Mouse (Mus musculus) layer of hippocampus, adult 11-12 months (tissue): Measurements from ENCODE around the gene Pxn.
"Not testable (repeated sequence)": the region's sequence is repeated elsewhere in the genome, so short reads cannot be mapped to it uniquely, and the experiment has no call there.

Experiments used
- DNase-seq: peaks from one replicate; pipeline ENCODE4 v3.0.0; 2022; ENCODE audit warnings: low spot score

The Pxn gene

DNA sequence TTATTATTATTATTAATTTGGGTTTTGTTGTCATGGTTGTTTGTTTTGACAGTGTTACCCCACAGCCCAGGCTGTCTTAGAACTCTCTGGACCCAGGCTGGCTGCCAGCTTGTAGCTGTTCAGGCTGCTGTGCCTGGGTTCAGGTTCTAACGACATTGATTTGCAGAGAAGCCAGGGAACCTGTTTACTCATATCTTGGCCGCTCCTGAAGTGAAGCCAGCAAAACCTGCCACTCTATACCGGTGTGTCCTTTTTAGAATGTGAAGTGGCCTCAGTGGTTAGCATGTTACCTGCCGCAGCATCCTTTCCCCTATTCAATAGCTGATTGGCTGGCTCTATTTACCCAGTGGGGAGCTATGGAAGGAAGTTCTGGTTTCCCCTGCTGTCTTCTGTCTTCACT lies 19.8 kb upstream of the Pxn start:
- DNase-seq, result no peak

DNA sequence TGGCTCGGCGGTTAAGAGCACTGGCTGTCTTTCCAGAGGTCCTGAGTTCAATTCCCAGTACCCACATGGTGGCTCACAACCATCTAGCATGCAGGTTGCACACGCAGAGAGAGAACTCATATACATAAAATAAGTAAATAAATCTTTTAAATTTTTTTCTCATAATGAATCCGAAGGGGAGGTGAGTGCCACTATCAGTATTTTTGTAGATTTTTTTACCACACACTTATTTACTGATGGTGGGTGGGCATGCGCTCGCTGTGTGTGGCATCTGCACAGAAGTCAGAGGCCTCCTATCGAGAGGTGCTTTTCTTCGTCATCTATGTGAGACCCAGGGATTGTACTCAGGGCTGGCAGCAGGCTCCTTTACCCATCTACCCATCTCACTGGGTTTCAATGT lies 19.1 kb upstream of the Pxn start:
- no peak for DNase-seq

DNA sequence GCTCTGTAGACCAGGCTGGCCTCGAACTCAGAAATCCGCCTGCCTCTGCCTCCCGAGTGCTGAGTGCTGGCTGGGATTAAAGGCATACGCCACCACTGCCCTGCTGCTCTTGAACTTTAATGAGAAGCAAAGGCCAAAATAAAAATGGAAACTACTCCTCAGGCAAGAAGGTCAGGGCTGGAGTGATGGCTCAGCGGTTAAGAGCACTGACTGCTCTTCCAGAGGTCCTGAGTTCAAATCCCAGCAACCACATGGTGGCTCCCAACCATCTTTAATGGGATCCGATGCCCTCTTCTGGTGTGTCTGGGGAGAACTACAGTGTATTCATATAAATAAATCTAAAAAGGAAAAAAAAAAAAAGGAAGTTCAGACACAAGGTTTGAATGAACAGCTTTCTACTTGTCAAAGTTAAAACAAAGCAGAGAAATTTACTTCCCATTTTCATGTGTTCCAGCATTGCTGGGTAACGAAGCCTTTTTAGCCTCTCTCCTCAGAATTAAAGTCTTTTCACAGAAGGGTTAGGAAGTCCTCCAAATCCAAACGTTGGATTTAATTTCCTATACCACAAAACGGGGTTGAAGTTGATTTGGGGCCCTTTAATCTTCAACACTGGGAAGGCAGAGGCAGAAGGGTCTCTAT lies 18.4 kb upstream of the Pxn start:
- no peak for DNase-seq

DNA sequence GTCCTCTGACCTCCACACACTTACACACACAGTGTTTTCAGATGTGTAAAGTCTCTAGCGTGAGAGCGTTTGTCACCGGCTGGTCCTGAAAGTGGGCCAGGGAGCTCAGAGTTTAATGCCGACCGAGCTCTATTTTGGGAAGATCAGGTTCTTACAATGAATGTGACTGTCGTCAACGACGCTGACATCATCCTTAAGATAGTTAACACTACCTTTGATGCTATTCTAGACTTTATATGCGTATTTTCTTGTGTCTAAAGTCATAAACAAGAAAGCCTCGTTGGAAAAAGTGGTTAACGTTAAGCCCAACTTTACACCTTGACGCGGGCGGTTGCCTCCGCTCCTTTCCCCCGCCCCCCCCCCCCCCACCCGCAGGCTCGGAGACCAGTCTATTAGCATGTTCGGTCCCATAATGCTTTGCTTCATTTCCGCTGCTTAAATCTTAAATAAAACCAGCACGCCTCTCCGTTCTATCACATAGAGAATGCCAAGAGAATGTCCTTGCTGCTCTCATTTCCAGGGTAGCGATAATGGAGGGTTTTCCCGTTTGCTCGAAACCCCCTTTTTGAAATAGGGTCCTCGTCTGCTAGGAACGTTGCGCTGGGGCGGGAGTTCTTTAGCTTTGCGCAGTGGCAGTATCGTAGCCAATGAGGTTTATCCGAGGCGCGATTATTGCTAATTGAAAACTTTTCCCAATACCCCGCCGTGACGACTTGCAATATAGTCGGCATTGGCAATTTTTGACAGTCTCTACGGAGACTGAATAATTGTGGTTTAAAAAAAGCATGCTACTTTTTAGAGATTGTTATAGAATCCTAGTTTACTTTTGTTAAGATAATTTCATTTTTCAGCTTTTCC lies 17.4 kb upstream of the Pxn start:
- peak; percentile 85 for DNase-seq

DNA sequence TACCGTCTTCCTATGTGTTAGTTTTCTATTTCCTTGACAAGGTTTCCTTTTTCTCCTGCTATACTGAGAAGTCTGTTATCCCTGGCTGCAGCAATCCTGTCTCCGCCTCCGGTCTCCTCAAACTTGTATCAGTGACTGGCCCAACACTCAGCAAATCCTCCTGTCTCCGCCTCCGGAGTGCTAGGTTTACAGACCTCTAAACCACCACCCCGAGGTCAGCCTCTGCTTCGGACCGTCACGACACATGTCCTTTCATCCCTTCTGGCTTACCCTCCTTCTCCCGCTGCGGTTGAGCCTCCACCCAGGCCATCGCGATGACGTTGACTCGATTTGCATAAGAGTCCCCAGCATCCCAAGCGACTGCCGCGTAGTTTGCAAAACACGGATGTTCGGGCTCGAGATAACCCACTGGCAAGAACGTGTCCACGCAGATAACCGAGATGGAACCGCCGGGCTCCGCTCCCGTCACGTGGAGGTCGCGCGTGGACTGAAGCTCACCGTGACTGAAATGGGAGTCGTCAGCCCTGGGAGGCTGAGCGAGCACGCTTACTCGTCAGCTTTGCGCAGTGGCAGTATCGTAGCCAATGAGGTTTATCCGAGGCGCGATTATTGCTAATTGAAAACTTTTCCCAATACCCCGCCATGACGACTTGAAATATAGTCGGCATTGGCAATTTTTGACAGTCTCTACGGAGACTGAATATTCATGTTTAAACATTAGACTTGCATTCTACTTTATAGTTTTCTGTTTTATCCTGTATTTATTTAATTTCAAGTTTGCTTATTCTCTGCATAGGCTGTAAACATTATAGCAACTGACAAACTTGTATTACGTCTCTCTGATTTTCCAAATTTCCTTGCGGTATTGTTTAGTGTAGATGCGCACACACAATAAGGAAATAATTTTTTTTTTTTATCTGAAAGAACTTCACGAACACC lies 16.5 kb upstream of the Pxn start:
- DNase-seq, result peak; percentile 89

DNA sequence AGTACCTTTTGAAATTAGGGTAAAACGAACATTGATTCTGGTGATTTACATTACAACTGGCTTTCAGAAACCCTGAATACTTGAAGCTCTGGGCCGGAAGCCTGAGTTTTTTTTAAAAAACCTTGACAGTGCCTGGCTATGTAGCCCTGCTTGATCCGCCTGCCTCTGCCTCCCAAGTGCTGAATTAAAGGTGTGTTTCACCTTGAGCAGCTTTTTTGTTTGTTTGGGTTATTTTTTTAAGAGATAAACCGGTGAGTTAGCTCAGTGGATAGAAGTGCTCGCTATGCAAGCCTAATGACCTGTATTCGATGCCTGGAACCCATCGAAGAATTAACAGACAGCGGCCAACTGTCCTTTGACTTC lies 15.9 kb upstream of the Pxn start:
- no peak for DNase-seq

DNA sequence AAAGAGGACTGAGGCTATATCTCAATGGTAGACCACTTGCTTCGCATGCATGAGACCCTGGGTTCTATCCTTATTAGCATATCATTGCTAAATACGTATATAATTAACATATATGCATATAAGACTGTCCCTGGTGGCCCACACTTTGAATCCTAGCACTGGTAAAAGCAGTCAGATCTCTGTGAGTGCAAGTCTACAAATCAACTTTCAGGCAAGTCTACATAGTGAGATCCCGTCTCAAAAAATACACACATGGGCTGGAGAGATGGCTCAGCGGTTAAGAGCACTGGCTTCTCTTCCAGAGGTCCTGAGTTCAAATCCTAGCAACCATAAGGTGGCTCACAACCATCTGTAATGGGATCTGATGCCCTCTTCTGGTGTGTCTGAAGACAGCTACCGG lies 15.4 kb upstream of the Pxn start:
- DNase-seq, result no peak

DNA sequence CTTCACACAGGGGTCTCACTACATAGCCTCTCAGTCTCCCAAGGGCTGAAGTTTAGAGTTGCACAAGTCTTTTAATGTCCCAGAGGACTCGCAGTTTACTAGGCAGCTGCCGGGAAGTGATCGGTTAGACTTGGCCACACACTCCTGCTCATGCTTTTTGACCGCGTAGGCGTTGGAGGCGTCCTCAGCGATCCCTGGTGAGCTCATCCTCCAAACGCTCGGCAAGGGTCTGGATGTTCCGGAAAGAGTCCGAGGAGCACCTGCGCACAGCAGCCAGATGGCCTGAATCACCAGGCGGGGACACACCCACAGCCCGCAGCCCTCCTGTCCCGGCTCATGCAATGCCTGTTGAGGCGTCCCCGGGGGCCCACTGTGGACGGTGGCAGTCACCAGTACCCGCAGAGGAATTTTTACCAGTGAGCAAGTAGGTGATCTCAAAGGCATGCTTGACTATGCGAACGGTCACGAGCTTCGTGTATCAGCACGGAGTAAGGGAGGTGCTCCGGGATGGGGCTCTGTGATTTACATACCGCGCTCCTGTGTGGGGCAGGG lies 14.6 kb upstream of the Pxn start:
- DNase-seq, result no peak

DNA sequence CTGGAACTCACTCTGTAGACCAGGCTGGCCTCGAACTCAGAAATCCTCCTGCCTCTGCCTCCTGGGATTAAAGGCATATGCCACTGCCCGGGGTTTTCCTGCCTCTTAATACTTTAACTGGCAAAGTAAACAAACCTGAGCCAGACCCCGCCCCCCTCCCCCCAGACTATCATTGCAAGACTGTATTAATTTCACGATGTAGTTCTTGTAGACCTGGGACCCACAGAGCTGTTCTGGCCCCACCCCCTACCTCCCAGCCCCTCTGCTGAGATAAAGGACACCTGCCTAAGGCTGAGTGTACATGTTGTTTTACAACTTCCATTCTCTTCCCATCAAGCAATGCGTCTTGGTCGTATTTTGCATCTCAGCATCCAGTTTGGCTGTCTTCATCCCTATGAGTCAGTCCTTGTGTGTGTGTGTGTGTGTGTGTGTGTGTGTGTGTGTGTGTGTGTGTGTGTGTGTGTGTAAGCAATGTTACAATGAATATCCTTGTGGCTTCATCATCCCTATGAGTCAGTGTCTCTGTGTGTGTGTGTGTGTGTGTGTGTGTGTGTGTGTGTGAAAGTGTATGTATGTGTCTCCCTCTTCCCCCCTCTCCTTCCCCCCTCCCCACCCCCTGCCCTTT lies 13.7 kb upstream of the Pxn start:
- no peak for DNase-seq

DNA sequence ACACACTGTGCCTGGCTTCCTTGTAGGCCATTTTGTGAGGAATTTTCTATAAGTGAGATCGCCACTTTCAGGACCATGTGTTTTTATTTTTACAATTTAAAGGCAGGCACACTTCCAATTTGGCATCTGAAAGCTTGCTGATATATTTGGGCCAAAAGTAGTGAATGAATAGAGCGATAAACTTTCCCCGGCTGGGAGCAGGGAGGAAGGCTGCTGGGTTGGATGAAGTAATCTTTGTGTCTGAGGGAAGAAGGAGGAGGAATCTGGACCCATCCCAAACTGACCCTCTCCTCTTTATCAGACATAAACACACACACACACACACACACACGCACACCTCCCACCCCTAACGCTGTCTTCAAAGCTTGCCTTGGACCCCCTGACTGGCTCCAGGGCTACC lies 13.0 kb upstream of the Pxn start:
- DNase-seq, result no peak

DNA sequence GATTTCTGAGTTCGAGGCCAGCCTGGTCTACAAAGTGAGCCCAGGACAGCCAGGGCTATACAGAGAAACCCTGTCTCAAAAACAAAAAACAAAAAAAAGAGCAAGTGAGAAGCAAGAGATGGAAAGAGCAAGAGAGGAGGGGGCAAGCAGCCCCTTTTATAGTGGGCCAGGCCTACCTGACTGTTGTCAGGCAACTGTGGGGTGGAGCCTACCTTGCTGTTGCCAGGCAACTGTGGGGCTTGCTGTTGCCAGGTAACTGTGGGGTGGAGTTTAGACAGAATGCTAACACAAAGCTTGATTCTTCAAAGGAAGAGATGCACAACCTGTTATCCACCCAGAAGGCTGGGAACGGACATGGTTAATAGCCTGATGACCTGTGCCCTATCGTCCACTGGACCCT lies 10.9 kb upstream of the Pxn start:
- DNase-seq, result not testable (repeated sequence)

DNA sequence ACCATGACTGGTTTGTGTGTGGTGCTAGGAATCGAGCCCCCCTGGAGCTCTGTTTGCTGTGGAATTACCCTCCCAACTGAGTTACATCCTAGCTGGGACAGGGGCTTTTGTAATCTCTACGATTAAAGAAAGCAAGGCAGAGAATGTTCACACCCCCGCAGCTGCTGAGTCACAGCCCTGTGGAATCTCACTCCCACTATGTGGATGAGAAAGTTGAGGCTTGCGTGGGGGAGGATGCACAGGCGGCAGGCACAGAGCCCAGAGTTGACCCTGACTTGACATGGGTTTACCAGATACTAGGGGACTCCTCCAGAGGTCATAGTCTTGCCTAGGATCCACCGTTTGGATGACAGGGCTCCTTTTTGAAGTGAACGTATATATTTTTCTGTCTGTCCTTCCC lies 9.4 kb upstream of the Pxn start:
- no peak for DNase-seq

DNA sequence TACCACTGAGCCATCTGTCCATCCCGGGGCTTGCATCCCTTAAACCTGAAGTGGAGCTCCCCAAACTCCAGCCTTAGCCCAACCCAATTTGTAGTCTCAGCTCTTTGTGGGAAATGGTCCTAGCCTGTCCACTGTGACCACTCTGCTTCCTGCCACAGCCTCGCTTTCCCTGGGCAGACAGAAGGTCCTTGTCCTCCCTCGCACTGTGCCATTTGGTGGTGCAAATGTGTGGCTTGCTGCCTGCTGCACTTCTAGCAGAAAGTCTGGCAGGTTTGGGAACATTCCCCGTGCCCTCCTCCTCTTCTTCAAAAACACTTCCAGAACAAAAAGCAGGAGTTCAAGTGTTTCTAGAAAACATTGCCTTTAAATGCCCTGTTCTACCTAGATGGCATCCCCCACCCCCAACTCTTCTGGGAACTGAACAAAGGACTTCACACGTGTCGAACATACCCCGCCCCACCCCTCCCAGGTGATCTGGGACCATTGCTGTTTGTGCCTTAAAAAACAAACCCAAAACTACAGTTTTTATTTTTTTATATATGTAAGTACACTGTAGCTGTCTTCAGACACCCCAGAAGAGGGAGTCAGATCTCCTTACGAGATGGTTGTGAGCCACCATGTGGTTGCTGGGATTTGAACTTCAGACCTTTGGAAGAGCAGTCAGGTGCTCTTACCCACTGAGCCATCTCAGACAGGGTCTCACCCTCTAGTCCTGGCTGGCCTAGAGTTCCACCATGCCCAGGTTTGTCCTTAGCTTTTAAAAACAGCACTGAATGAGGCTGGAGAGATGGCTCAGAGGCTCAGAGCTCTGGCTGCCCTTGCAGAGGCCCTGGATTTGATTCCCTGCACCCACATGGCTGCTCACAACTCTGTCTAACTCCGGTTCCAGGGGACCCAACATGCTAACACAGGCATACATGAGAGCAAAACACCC lies 7.9 kb upstream of the Pxn start:
- no peak for DNase-seq

DNA sequence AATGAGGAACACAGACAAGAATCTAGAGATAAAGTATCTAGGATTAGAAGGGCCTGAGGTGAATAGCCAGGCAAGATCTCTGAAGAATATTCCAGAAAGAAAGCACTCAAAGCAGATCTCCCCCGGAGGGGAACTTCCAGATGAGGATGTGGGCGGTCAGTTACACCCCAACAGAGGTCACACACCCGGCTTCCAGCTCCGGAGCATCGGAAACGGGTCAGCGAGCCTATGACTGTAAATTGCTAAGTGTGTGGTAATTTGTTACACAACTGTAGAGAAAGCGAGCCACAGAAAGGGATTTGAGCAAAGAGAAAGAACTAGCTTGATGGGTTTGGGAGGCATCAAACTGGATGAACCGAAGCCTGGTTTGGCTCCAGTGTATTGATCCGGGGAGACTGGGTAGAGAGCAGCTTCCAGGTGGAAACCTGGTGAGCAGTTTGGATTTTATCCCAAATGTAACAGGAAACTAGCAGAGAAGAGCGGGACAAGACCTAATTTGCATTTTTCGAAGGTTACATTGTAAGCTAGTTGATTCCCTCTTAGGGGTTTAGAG lies 6.0 kb upstream of the Pxn start:
- DNase-seq, result no peak

DNA sequence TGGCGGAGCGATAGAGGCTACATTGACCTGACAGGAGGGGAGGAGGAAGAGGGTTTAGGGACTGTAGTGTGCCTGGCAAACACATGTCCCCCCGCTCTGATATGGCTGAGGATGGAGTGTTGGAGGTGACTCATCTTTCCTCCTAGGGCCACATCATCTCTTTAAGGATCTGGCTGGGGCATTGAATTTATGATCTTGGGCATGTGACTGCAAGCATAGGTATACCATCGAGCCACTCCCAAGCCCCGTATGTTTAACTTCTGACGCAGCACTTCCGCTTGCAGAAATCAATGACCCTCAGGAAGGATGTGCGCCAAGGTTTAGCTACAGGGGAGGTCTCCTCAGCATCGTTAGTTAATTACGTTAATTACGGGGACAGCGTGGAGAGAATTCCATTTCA lies 3.4 kb upstream of the Pxn start:
- DNase-seq, result no peak

DNA sequence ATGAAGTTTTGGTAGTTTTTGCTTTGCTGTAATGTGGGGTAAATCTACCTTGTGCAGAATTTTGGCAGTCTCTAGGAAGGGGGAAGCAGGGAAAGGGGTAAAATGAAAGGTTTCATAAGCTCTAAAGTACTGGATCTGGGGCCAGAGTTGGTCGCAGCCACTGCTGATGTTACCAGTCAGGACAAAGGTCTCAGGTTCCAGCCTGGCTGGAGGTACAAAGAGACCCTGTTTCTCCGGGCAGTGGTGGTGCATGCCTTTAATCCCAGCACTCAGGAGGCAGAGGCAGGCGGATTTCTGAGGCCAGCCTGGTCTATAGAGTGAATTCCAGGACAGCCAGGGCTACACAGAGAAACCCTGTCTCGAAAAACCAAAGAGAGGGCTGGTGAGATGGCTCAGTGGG lies 859 bp upstream of the Pxn start:
- DNase-seq, result not testable (repeated sequence)

DNA sequence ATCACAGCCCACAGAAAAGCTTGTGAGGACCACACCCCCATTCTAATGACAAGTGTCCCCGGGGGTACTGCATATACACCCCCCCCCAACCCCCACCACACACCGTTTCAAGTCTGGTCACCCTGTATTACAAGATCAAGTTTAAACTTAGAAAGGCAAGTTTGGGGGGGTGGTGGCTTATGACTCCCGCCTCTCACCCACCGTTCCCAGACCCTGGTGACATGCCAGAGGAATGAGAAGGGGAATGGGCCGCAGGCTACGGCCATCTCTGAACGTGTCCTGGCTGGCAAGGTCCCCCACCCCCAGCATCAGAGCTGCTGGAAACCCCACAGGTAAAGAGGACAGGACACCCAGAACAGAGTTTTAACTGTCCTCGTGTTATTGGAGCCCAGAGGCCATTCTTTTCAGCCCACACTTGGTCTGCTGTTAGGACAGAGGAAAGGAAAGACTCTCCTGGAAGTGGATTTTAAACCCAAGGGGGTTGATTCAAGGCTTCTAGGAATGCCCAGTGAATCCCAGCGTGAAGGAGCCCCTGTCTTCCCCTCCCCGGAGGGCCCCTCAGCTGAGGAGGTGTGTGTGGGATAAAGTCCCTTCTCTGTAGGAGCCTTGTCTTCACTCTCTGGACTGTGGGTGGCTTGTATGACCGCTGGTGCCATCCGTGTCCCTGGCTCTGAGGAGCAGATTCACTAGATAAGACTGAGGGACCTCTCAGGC lies 948 bp downstream of the Pxn start:
- DNase-seq, result no peak

DNA sequence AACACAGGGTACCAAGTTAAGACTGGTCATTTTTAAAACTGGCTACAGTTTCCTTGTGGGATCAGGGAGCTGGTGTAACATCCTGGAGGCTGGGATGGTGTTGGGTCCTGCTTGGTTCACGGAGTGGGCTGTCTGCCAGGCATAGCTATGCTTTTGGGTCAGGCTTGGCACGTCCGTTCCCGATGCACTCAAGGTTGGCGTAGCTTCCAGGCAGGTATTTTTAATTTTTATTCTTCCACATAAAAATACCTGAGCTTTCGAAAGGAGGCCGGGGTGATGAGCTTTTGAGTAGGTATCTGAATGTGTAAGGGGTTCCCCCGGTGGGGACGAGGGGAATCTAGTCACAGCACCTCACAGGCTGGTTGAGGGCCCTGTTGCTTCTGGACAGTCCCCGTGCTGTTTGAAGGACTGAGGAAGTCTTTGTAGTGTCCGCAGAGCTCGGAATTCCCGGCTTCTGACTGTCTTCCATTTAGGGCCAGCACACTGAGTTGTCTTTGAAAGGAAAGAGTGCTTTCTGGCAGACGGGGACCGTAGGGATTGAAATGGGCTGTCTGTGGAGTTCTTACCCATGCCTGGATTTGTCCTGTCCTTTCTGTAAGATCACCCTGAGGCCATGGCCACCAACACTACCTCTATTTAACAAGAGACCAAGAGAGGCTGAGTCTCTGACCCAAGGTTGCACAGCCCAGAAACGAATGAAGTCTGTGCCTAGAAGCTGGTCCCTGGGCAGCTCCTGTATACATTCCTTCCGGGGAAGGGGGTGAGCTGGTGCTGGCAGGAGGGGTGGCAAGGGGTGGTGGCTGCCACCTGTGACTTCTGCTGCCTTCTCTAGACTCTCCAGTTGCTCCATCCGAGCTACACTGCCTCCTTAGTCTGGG lies 1.7 kb downstream of the Pxn start:
- DNase-seq, result no peak

DNA sequence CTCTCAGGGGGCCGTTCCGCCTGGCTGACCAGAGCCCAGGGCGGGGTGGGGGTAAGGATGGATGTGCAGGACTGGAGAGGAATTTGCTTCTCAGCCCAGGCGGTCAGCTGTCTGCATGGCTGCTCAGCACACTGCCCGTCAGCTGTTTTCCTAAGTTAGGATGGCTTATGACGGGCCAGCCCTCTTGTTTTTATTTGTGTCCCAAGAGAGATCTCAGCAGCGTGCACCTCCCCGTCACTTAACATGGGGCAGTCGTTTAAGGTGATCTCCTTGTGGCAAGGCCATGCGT lies 2.3 kb downstream of the Pxn start:
- no peak for DNase-seq
